Mouse (Mus musculus) forebrain, embryonic 10.5 days (tissue): ENCODE data around the gene 1700025G04Rik. TPM values are rescaled to one million over a fixed set of nuclear protein-coding genes. Genes with fewer than 3 reads are reported as not detected.
"Not testable (repeated sequence)": the region's sequence is repeated elsewhere in the genome, so short reads cannot be mapped to it uniquely, and the experiment has no call there.

Experiments
- DNase-seq: peaks from one replicate; pipeline ENCODE4 v3.0.0-alpha.2; 2017; ENCODE audit warnings: low spot score; ENCODE audit errors: extremely low spot score
- H3K27ac ChIP-seq: fragments of 300-500 bp; sonication (generic); 2 replicates; pipeline ENCODE4 v1.5.1; 2016; ENCODE audit warnings: mild to moderate bottlenecking
- H3K27me3 ChIP-seq: fragments of 300-500 bp; sonication (generic); 2 replicates; pipeline ENCODE4 v1.6.1; 2016; ENCODE audit warnings: mild to moderate bottlenecking; ENCODE audit not compliant: poor library complexity, severe bottlenecking
- H3K36me3 ChIP-seq: fragments of 300-500 bp; sonication (generic); replicated peaks from 2 replicates; pipeline ENCODE4 v1.6.1; 2016; ENCODE audit warnings: mild to moderate bottlenecking, moderate library complexity
- H3K4me1 ChIP-seq: fragments of 300-500 bp; sonication (generic); 2 replicates; pipeline ENCODE4 v1.6.1; 2016
- H3K4me3 ChIP-seq: fragments of 300-500 bp; sonication (generic); 2 replicates; pipeline ENCODE4 v1.5.1; 2016; ENCODE audit warnings: mild to moderate bottlenecking, moderate library complexity
- H3K9me3 ChIP-seq: fragments of 300-500 bp; sonication (generic); 2 replicates; pipeline ENCODE4 v1.6.1; 2016; ENCODE audit warnings: mild to moderate bottlenecking, moderate library complexity
- WGBS: fragments of 180-500 bp; shearing (Covaris S2); methylation state at CpG from one replicate; pipeline ENCODE4 v1.1.7; 2016; 5-methylcytosine and 5-hydroxymethylcytosine counted together
- polyA plus RNA-seq: library from polyadenylated mRNA; unstranded; fragments of >200 nt; fragmentation: Nextera tagmentation; extraction: Ambion mirVana; gene quantifications from 2 replicates; pipeline ENCODE4 v1.2.1, GENCODE M21; 2016

1700025G04Rik gene
- polyA plus RNA-seq, 1 experiment from 2014 or later, result 15.4 TPM

DNA sequence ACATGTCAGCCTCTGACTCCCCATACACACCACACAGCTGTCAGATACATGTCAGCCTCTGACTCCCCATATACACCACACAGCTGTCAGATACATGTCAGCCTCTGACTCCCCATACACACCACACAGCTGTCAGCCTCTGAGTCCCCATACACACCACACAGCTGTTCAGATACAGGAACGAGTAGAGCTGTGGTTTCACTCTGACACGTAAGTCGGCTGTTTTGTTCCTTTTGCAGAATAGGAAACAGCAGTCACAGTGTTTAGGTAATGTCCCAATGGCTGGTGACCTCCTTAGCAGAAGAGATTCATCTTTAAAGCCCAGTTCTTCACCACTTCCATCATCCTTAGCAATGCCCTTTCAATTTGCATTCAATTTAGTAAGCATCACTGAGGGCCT, 287.1 kb downstream of the 1700025G04Rik start:
- not testable (repeated sequence) for DNase-seq, H3K9me3 ChIP-seq, H3K27me3 ChIP-seq, H3K4me3 ChIP-seq, H3K4me1 ChIP-seq, H3K27ac ChIP-seq
- WGBS, result 81% methylated on average over 3 of the region's 3 CpGs
- peaks cover 46% of the 10 kb centered on the region for H3K36me3 ChIP-seq
